Comparison of ENCODE assay signal across 7 mouse cellular contexts in the genomic region with DNA sequence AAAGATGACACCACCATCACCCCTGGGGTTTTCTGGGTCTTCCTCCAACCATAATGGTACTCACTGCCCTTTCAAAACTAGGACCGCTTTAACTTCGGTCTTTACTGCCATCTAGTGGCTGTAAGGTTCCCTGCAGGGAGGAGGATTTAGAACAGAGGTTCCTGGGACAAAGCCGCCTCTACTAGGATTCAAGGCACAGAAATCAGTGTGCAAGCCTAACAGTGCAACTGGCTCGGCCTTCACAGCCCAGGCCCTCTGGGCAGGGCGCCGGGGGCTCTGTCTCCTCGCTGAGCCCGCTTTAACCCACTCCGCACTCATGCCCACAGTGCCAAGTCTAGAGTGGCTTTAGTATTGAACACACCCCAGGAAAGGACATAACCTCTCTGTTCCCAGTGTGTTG. TPM values are rescaled to one million over a fixed set of nuclear protein-coding genes. Genes with fewer than 3 reads are reported as not detected.
A peak's percentile ranks its signal among the peaks of the same experiment; 100 is the strongest.
DNase-seq lines count a peak whose midpoint lies in the region; ATAC-seq and TF ChIP-seq lines count a peak whose summit lies in the region.

No protein-coding gene starts in this region.

- peaks cover 2% of the 10 kb centered on the region; the same call in 1 of the 2 replicates for H3K27me3 ChIP-seq in hindbrain, embryonic 11.5 days (ENCODE audit: control insufficient read depth, insufficient read depth, low read length)

- peak; percentile 54 for ATAC-seq in erythroid progenitor cell, adult 5-6 weeks (replicated peaks; ENCODE audit: low FRiP score, poor library complexity, severe bottlenecking)
- peak; percentile 36; the same call in 1 of the 2 replicates for ATAC-seq in hindbrain, embryonic 11.5 days (ENCODE audit: low FRiP score)
- peak; percentile 40; the same call in 1 of the 2 replicates for ATAC-seq in megakaryocyte-erythroid progenitor cell, adult 5-6 weeks (replicated peaks; ENCODE audit: low FRiP score, low TSS enrichment, poor library complexity, severe bottlenecking)

- no peak overlapping the region for H3K4me2 ChIP-seq in hindbrain, embryonic 11.5 days (replicated peaks; ENCODE audit: low read depth, low read length)

- H3K4me1 ChIP-seq in hindbrain, embryonic 11.5 days (replicated peaks; ENCODE audit: control insufficient read depth, insufficient read depth, low read length) = peaks cover 2% of the 10 kb centered on the region; the same call in 1 of the 2 replicates

- no peaks in the 10 kb centered on the region for H3K36me3 ChIP-seq in hindbrain, embryonic 11.5 days (ENCODE audit: control insufficient read depth, insufficient read depth, low read length)

- TF ChIP-seq CTCF in brain, embryonic 14.5 days (IDR thresholded peaks at IDR 0.05; ENCODE audit: borderline replicate concordance, extremely low read depth, insufficient read depth, insufficient read length) = peak; percentile 88; the same call in 1 of the 2 replicates

- H3K9ac ChIP-seq in hindbrain, embryonic 11.5 days (ENCODE audit: low read depth, low read length) = no peak overlapping the region

- WGBS in hindbrain, embryonic 11.5 days = 11% methylated on average over 9 of the region's 9 CpGs

- H3K27ac ChIP-seq in hindbrain, embryonic 11.5 days (ENCODE audit: low read depth, low read length) = no peak overlapping the region

- H3K4me3 ChIP-seq in hindbrain, embryonic 11.5 days (ENCODE audit: low read depth, low read length) = no peak overlapping the region

- peak; percentile 74 for DNase-seq in Muller cell, postnatal 12 days (ENCODE audit: inconsistent ontology term)
- peak; percentile 92 for DNase-seq in brain, embryonic 14.5 days (ENCODE audit: low read depth)
- DNase-seq in hindbrain, embryonic 11.5 days (ENCODE audit: low spot score) = peak; percentile 91
- peak; percentile 77 for DNase-seq in layer of hippocampus, adult 9-10 months (ENCODE audit: low spot score)
- peak; percentile 71 for DNase-seq in right cerebral cortex, postnatal 25 days

- H3K9me3 ChIP-seq in hindbrain, embryonic 11.5 days (ENCODE audit: control insufficient read depth, low read length) = no peaks in the 10 kb centered on the region

- TF ChIP-seq POLR2A in brain, embryonic 14.5 days (IDR thresholded peaks at IDR 0.05; ENCODE audit: borderline replicate concordance, extremely low read depth, insufficient read depth, insufficient read length, poor library complexity, severe bottlenecking) = no peak

RNA-seq across cellular contexts. Expression of gene Sec14l1, which starts 58.0 kb away (rescaled TPM):
- polyA plus RNA-seq in brain, embryonic 14.5 days (2012; rRNA removed) = 77.4 and 90.5 TPM in 2 replicates
- total RNA-seq in erythroid progenitor cell, adult 5-6 weeks (2015; ENCODE audit: low replicate concordance) = 27.4 and 32.3 TPM in 2 replicates
- total RNA-seq in erythroid progenitor cell, adult 5-6 weeks (2017; ENCODE audit: low replicate concordance) = 41.3 and 44.3 TPM in 2 replicates
- 36.7 and 36.9 TPM in 2 replicates for polyA plus RNA-seq in hindbrain, embryonic 11.5 days (2014; fragmentation: Nextera tagmentation; extraction: Ambion mirVana)
- 13.5 and 14.4 TPM in 2 replicates for total RNA-seq in megakaryocyte-erythroid progenitor cell, adult 5-6 weeks (2014; fragmentation: Nextera tagmentation)
- total RNA-seq in megakaryocyte-erythroid progenitor cell, adult 5-6 weeks (2017) = 6.7 and 10.6 TPM in 2 replicates
